Mouse (Mus musculus) right cerebral cortex, postnatal 25 days (tissue): Measurements from ENCODE around the gene Ccdc110.

ENCODE experiments used
- DNase-seq: peaks from one replicate; pipeline ENCODE4 v3.0.0; 2022

Ccdc110 gene

GRCm38 (mm10) chr8:45934582-45935014 lies at the start of gene Ccdc110:
TSS of gene Ccdc110 (plus strand) at chr8:45934619.
- DNase-seq = peak; percentile 92

GRCm38 (mm10) chr8:45885202-45885685 lies 49.2 kb upstream of the Ccdc110 start, which contains the start of gene Pdlim3:
TSS of gene Pdlim3 (plus strand) at chr8:45885461.
- no peak for DNase-seq

- DNase-seq = no peak
These were observed 48.6 kb upstream of the Ccdc110 start for GRCm38 (mm10) chr8:45885775-45886174.

GRCm38 (mm10) chr8:45889737-45890136 lies 44.7 kb upstream of the Ccdc110 start:
- DNase-seq = no peak

GRCm38 (mm10) chr8:45896590-45896989 lies 37.8 kb upstream of the Ccdc110 start:
- DNase-seq = no peak

GRCm38 (mm10) chr8:45899783-45900182 lies 34.6 kb upstream of the Ccdc110 start:
- no peak for DNase-seq

- no peak for DNase-seq
These were observed 32.8 kb upstream of the Ccdc110 start for GRCm38 (mm10) chr8:45901626-45902025.

GRCm38 (mm10) chr8:45903659-45904058 lies 30.8 kb upstream of the Ccdc110 start:
- DNase-seq = no peak

- no peak for DNase-seq
These were observed 28.7 kb upstream of the Ccdc110 start for GRCm38 (mm10) chr8:45905591-45906250.

- no peak for DNase-seq
These were observed 28.2 kb upstream of the Ccdc110 start for GRCm38 (mm10) chr8:45906251-45906619.

- no peak for DNase-seq
These were observed 20.7 kb upstream of the Ccdc110 start for GRCm38 (mm10) chr8:45913707-45914106.

- no peak for DNase-seq
These were observed 17.9 kb upstream of the Ccdc110 start for GRCm38 (mm10) chr8:45916496-45916895.

- no peak for DNase-seq
These were observed 17.3 kb upstream of the Ccdc110 start for GRCm38 (mm10) chr8:45917040-45917679.

- DNase-seq = no peak
These were observed 15.5 kb upstream of the Ccdc110 start for GRCm38 (mm10) chr8:45918891-45919290.

- no peak for DNase-seq
These were observed 14.0 kb upstream of the Ccdc110 start for GRCm38 (mm10) chr8:45920392-45920791.

GRCm38 (mm10) chr8:45922116-45922515 lies 12.3 kb upstream of the Ccdc110 start:
- no peak for DNase-seq

- DNase-seq = no peak
These were observed 2.6 kb downstream of the Ccdc110 start for GRCm38 (mm10) chr8:45936986-45937385.

- no peak for DNase-seq
These were observed 11.9 kb downstream of the Ccdc110 start for GRCm38 (mm10) chr8:45946283-45946682.

GRCm38 (mm10) chr8:45950622-45951021 lies 16.2 kb downstream of the Ccdc110 start:
- no peak for DNase-seq

- no peak for DNase-seq
These were observed 36.5 kb downstream of the Ccdc110 start for GRCm38 (mm10) chr8:45970894-45971293.

GRCm38 (mm10) chr8:45973988-45974505 lies 39.6 kb downstream of the Ccdc110 start:
- DNase-seq = no peak

- DNase-seq = peak; percentile 98
These were observed 40.9 kb downstream of the Ccdc110 start, which contains the start of the genes 1700029J07Rik and Ufsp2 for GRCm38 (mm10) chr8:45975126-45975836. TSS of gene 1700029J07Rik (minus strand) at chr8:45975252. TSS of gene Ufsp2 (plus strand) at chr8:45975528.

GRCm38 (mm10) chr8:45975837-45976468 lies 41.5 kb downstream of the Ccdc110 start:
- DNase-seq = no peak
